Mouse (Mus musculus) limb, embryonic 11.5 days (tissue): ENCODE measurements around the gene Gm12184. TPM values are rescaled to one million over a fixed set of nuclear protein-coding genes. Genes with fewer than 3 reads are reported as not detected.

Experiments
- ATAC-seq: fragments of 200-750 bp; cut with Nextera tagmentation; 2 replicates; pipeline ENCODE4 v1.8.0; 2017; ENCODE audit warnings: low read depth; ENCODE audit not compliant: insufficient number of reproducible peaks, low FRiP score, low TSS enrichment
- DNase-seq: peaks from one replicate; pipeline ENCODE4 v3.0.0-alpha.2; 2015; ENCODE audit warnings: low spot score
- H3K27ac ChIP-seq: fragments of 300-500 bp; sonication (generic); replicated peaks from 2 replicates; pipeline ENCODE4 v1.5.1; 2014; ENCODE audit warnings: low read depth, mild to moderate bottlenecking, low read length
- H3K27me3 ChIP-seq: fragments of 300-500 bp; sonication (generic); 2 replicates; pipeline ENCODE4 v1.6.1; 2014; ENCODE audit warnings: mild to moderate bottlenecking, low read length, mixed read lengths; ENCODE audit not compliant: control insufficient read depth, insufficient read depth
- H3K36me3 ChIP-seq: fragments of 300-500 bp; sonication (generic); 2 replicates; pipeline ENCODE4 v1.6.1; 2014; ENCODE audit warnings: mild to moderate bottlenecking, low read length, moderate library complexity, mixed read lengths; ENCODE audit not compliant: control insufficient read depth, insufficient read depth
- H3K4me1 ChIP-seq: fragments of 300-500 bp; sonication (generic); 2 replicates; pipeline ENCODE4 v1.6.1; 2014; ENCODE audit warnings: low read length, mixed read lengths; ENCODE audit not compliant: control insufficient read depth, insufficient read depth
- H3K4me2 ChIP-seq: fragments of 300-500 bp; sonication (generic); 2 replicates; pipeline ENCODE4 v1.6.1; 2014; ENCODE audit warnings: low read depth, mild to moderate bottlenecking, moderate library complexity; ENCODE audit not compliant: severe bottlenecking
- H3K4me3 ChIP-seq: fragments of 300-500 bp; sonication (generic); 2 replicates; pipeline ENCODE4 v1.5.1; 2014; ENCODE audit warnings: low read depth, low read length
- H3K9ac ChIP-seq: fragments of 300-500 bp; sonication (generic); 2 replicates; pipeline ENCODE4 v1.6.1; 2014; ENCODE audit warnings: mild to moderate bottlenecking, low read length
- H3K9me3 ChIP-seq: fragments of 300-500 bp; sonication (generic); 2 replicates; pipeline ENCODE4 v1.6.1; 2016; ENCODE audit warnings: low read length; ENCODE audit not compliant: control insufficient read depth
- WGBS: fragments of 180-500 bp; shearing (Covaris S2); extraction: QIAGEN DNeasy Blood & Tissue Kit; methylation state at CpG from one replicate; pipeline ENCODE4 v1.1.7; 2014; 5-methylcytosine and 5-hydroxymethylcytosine counted together
- polyA plus RNA-seq: library from polyadenylated mRNA; unstranded; fragments of >200 nt; fragmentation: Nextera tagmentation; extraction: Ambion mirVana; gene quantifications from 2 replicates; pipeline ENCODE4 v1.2.1, GENCODE M21; 2014

Gm12184 gene
- polyA plus RNA-seq, 1 experiment from 2014 or later: 9.4 TPM

- Histone ChIP-seq H3K27me3 (no peaks in the 10 kb centered on the region), H3K4me2 (no peak overlapping the region), H3K4me1 (peaks cover 5% of the 10 kb centered on the region), H3K36me3 (peaks cover 34% of the 10 kb centered on the region), H3K27ac (no peak overlapping the region), H3K9me3 (no peaks in the 10 kb centered on the region), H3K9ac (no peak overlapping the region), H3K4me3 (no peak overlapping the region)
- ATAC-seq: peak; percentile 62
- 59% methylated on average over 21 of the region's 21 CpGs for WGBS
- no peak for DNase-seq
Observed at GRCm38 (mm10) chr11:48806856-48807562, 19.4 kb downstream of the Gm12184 start.

GRCm38 (mm10) chr11:48804922-48805321, 21.5 kb downstream of the Gm12184 start:
- no peak for ATAC-seq
- peaks cover 37% of the 10 kb centered on the region for H3K36me3 ChIP-seq
- H3K4me2 ChIP-seq: no peak overlapping the region
- peaks cover 12% of the 10 kb centered on the region for H3K4me1 ChIP-seq
- H3K27ac ChIP-seq: no peak overlapping the region
- DNase-seq: no peak
- no peaks in the 10 kb centered on the region for H3K9me3 ChIP-seq
- 87% methylated on average over 2 of the region's 2 CpGs for WGBS
- no peaks in the 10 kb centered on the region for H3K27me3 ChIP-seq
- H3K9ac ChIP-seq: no peak overlapping the region
- H3K4me3 ChIP-seq: no peak overlapping the region

GRCm38 (mm10) chr11:48803988-48804387, 22.5 kb downstream of the Gm12184 start:
- peaks cover 36% of the 10 kb centered on the region for H3K36me3 ChIP-seq
- ATAC-seq: no peak

GRCm38 (mm10) chr11:48801831-48802772, 24.4 kb downstream of the Gm12184 start:
- Histone ChIP-seq H3K4me2 (peak overlapping the region; percentile 79), H3K27ac (no peak overlapping the region), H3K4me3 (peak overlapping the region; percentile 89), H3K27me3 (no peaks in the 10 kb centered on the region), H3K9me3 (no peaks in the 10 kb centered on the region), H3K9ac (peak overlapping the region; percentile 94), H3K36me3 (peaks cover 30% of the 10 kb centered on the region), H3K4me1 (peaks cover 12% of the 10 kb centered on the region)
- DNase-seq: no peak
- no peak for ATAC-seq
- 75% methylated on average over 17 of the region's 17 CpGs for WGBS

More at GRCm38 (mm10) chr11:48803988-48804387, 22.5 kb downstream of the Gm12184 start:
- no peaks in the 10 kb centered on the region for H3K27me3 ChIP-seq
- no peak overlapping the region for H3K4me2 ChIP-seq
- no peaks in the 10 kb centered on the region for H3K9me3 ChIP-seq
- DNase-seq: no peak
- no peak overlapping the region for H3K9ac ChIP-seq
- H3K4me3 ChIP-seq: no peak overlapping the region
- peaks cover 12% of the 10 kb centered on the region for H3K4me1 ChIP-seq
- WGBS: 98% methylated on average over 2 of the region's 2 CpGs
- no peak overlapping the region for H3K27ac ChIP-seq

- H3K27ac ChIP-seq: peak within 1 kb of the TSS; percentile 94
- DNase-seq (peak; percentile 93), ATAC-seq (peak; percentile 88)
- peak within 1 kb of the TSS; percentile 94 for H3K9ac ChIP-seq
- peak within 1 kb of the TSS; percentile 79 for H3K4me2 ChIP-seq
- H3K27me3 ChIP-seq: no peaks in the 10 kb centered on the region
- under 1% methylated on average over 47 of the region's 47 CpGs for WGBS
- H3K4me1 ChIP-seq: peaks cover 12% of the 10 kb centered on the region
- H3K36me3 ChIP-seq: peaks cover 27% of the 10 kb centered on the region
- H3K4me3 ChIP-seq: peak within 1 kb of the TSS; percentile 89
- no peaks in the 10 kb centered on the region for H3K9me3 ChIP-seq
Observed at GRCm38 (mm10) chr11:48799921-48800701, 26.3 kb downstream of the Gm12184 start, which contains the start of gene Rack1. Rack1 (plus strand) TSS chr11:48800332.

- Histone ChIP-seq H3K9ac (peak overlapping the region; percentile 94), H3K36me3 (peaks cover 20% of the 10 kb centered on the region), H3K4me3 (peak overlapping the region; percentile 89), H3K27ac (peak overlapping the region; percentile 94), H3K9me3 (no peaks in the 10 kb centered on the region), H3K4me2 (peak overlapping the region; percentile 79), H3K4me1 (peaks cover 12% of the 10 kb centered on the region), H3K27me3 (no peaks in the 10 kb centered on the region)
- no peak for DNase-seq
- ATAC-seq: peak; percentile 25; the same call in 1 of the 2 replicates
- WGBS: 12% methylated on average over 18 of the region's 18 CpGs
Observed at GRCm38 (mm10) chr11:48798984-48799920, 27.2 kb downstream of the Gm12184 start.

- no peaks in the 10 kb centered on the region for H3K27me3 ChIP-seq
- H3K9me3 ChIP-seq: no peaks in the 10 kb centered on the region
- 90% methylated on average over 7 of the region's 7 CpGs for WGBS
- no peak overlapping the region for H3K4me3 ChIP-seq
- H3K36me3 ChIP-seq: peaks cover 11% of the 10 kb centered on the region
- H3K9ac ChIP-seq: no peak overlapping the region
- H3K4me2 ChIP-seq: no peak overlapping the region
- H3K4me1 ChIP-seq: peaks cover 12% of the 10 kb centered on the region
- ATAC-seq: no peak
- no peak for DNase-seq
- no peak overlapping the region for H3K27ac ChIP-seq
Observed at GRCm38 (mm10) chr11:48798308-48798707, 28.1 kb downstream of the Gm12184 start.
